Mouse (Mus musculus): ENCODE data around the gene Eml3. TPM values are rescaled to one million over a fixed set of nuclear protein-coding genes. Genes with fewer than 3 reads are reported as not detected.
"Not testable (repeated sequence)": the region's sequence is repeated elsewhere in the genome, so short reads cannot be mapped to it uniquely, and the experiment has no call there.

The Eml3 gene
- polyA plus RNA-seq, 1 experiment from 2014 or later: 21.3 TPM

- Histone ChIP-seq H3K4me1 (replicated peaks) (peaks cover 29% of the 10 kb centered on the region), H3K36me3 (peaks cover 81% of the 10 kb centered on the region), H3K4me3 (peak overlapping the region; percentile 88), H3K9me3 (no peaks in the 10 kb centered on the region), H3K27me3 (ENCODE audit: insufficient read depth, poor library complexity, severe bottlenecking) (no peaks in the 10 kb centered on the region), H3K27ac (peak overlapping the region; percentile 95)
- no peak for DNase-seq (ENCODE audit: low spot score)
- under 1% methylated on average over 8 of the region's 8 CpGs for WGBS
These were observed 38.0 kb downstream of the Eml3 start for GRCm38 (mm10) chr19:8967373-8967743.

GRCm38 (mm10) chr19:8967893-8968292 is 38.5 kb downstream of the Eml3 start:
- WGBS: 4% methylated on average over 9 of the region's 9 CpGs
- H3K27me3 ChIP-seq (ENCODE audit: insufficient read depth, poor library complexity, severe bottlenecking): no peaks in the 10 kb centered on the region
- peak overlapping the region; percentile 88 for H3K4me3 ChIP-seq
- no peak for DNase-seq (ENCODE audit: low spot score)
- peaks cover 81% of the 10 kb centered on the region for H3K36me3 ChIP-seq
- peaks cover 29% of the 10 kb centered on the region for H3K4me1 ChIP-seq (replicated peaks)
- H3K27ac ChIP-seq: peak overlapping the region; percentile 95
- no peaks in the 10 kb centered on the region for H3K9me3 ChIP-seq

GRCm38 (mm10) chr19:8972491-8972890 is 43.1 kb downstream of the Eml3 start:
- Histone ChIP-seq H3K36me3 (peaks cover 93% of the 10 kb centered on the region), H3K4me1 (replicated peaks) (peaks cover 13% of the 10 kb centered on the region)
- DNase-seq (ENCODE audit: low spot score); H3K27me3 ChIP-seq (ENCODE audit: insufficient read depth, poor library complexity, severe bottlenecking); H3K4me3 ChIP-seq; H3K9me3 ChIP-seq; H3K27ac ChIP-seq: not testable (repeated sequence)
- 86% methylated on average over 8 of the region's 8 CpGs for WGBS

- Histone ChIP-seq H3K27me3 (ENCODE audit: insufficient read depth, poor library complexity, severe bottlenecking) (no peaks in the 10 kb centered on the region), H3K9me3 (no peaks in the 10 kb centered on the region), H3K4me3 (no peak overlapping the region), H3K4me1 (replicated peaks) (no peaks in the 10 kb centered on the region; the same call in 1 of the 2 replicates), H3K27ac (no peak overlapping the region), H3K36me3 (peaks cover 100% of the 10 kb centered on the region)
- 95% methylated on average over 1 of the region's 1 CpGs for WGBS
- no peak for DNase-seq (ENCODE audit: low spot score)
These were observed 45.3 kb downstream of the Eml3 start for GRCm38 (mm10) chr19:8974638-8975037.

GRCm38 (mm10) chr19:8975491-8975890 is 46.1 kb downstream of the Eml3 start:
- H3K4me1 ChIP-seq (replicated peaks): peaks cover 1% of the 10 kb centered on the region; the same call in 1 of the 2 replicates
- no peaks in the 10 kb centered on the region for H3K9me3 ChIP-seq
- no peak overlapping the region for H3K27ac ChIP-seq
- 94% methylated on average over 2 of the region's 2 CpGs for WGBS
- no peak overlapping the region for H3K4me3 ChIP-seq
- H3K36me3 ChIP-seq: peaks cover 100% of the 10 kb centered on the region
- no peak for DNase-seq (ENCODE audit: low spot score)
- no peaks in the 10 kb centered on the region for H3K27me3 ChIP-seq (ENCODE audit: insufficient read depth, poor library complexity, severe bottlenecking)

GRCm38 (mm10) chr19:8976535-8976934 is 47.2 kb downstream of the Eml3 start:
- Histone ChIP-seq H3K9me3 (no peaks in the 10 kb centered on the region), H3K27me3 (ENCODE audit: insufficient read depth, poor library complexity, severe bottlenecking) (no peaks in the 10 kb centered on the region), H3K36me3 (peaks cover 98% of the 10 kb centered on the region), H3K27ac (no peak overlapping the region), H3K4me3 (no peak overlapping the region), H3K4me1 (replicated peaks) (peaks cover 7% of the 10 kb centered on the region; the same call in 1 of the 2 replicates)
- peak; percentile 49 for DNase-seq (ENCODE audit: low spot score)
- WGBS: 66% methylated on average over 3 of the region's 3 CpGs

GRCm38 (mm10) chr19:8980771-8981170 is 51.4 kb downstream of the Eml3 start:
- H3K36me3 ChIP-seq: peaks cover 65% of the 10 kb centered on the region
- no peak overlapping the region for H3K4me3 ChIP-seq
- peaks cover under 1% of the 10 kb centered on the region; the same call in 1 of the 2 replicates for H3K27me3 ChIP-seq (ENCODE audit: insufficient read depth, poor library complexity, severe bottlenecking)
- H3K27ac ChIP-seq: no peak overlapping the region
- peaks cover 40% of the 10 kb centered on the region for H3K4me1 ChIP-seq (replicated peaks)
- DNase-seq (ENCODE audit: low spot score): no peak
- no peaks in the 10 kb centered on the region for H3K9me3 ChIP-seq
- 56% methylated on average over 5 of the region's 5 CpGs for WGBS

GRCm38 (mm10) chr19:8981450-8982168 is 52.3 kb downstream of the Eml3 start:
- Histone ChIP-seq H3K4me1 (replicated peaks) (peaks cover 40% of the 10 kb centered on the region), H3K27me3 (ENCODE audit: insufficient read depth, poor library complexity, severe bottlenecking) (peaks cover 8% of the 10 kb centered on the region; the same call in 1 of the 2 replicates), H3K9me3 (no peaks in the 10 kb centered on the region), H3K4me3 (no peak overlapping the region), H3K36me3 (peaks cover 56% of the 10 kb centered on the region), H3K27ac (no peak overlapping the region)
- 87% methylated on average over 2 of the region's 2 CpGs for WGBS
- DNase-seq (ENCODE audit: low spot score): no peak

- Histone ChIP-seq H3K4me3 (no peak overlapping the region), H3K4me1 (replicated peaks) (peaks cover 40% of the 10 kb centered on the region), H3K36me3 (peaks cover 47% of the 10 kb centered on the region), H3K27ac (no peak overlapping the region), H3K27me3 (ENCODE audit: insufficient read depth, poor library complexity, severe bottlenecking) (peaks cover 14% of the 10 kb centered on the region), H3K9me3 (no peaks in the 10 kb centered on the region)
- no peak for DNase-seq (ENCODE audit: low spot score)
- WGBS: 61% methylated on average over 5 of the region's 5 CpGs
These were observed 53.2 kb downstream of the Eml3 start for GRCm38 (mm10) chr19:8982303-8983149.

GRCm38 (mm10) chr19:8983150-8983650 is 53.8 kb downstream of the Eml3 start:
- peaks cover 40% of the 10 kb centered on the region for H3K36me3 ChIP-seq
- H3K9me3 ChIP-seq: no peaks in the 10 kb centered on the region
- WGBS: 53% methylated on average over 4 of the region's 4 CpGs
- peak overlapping the region; percentile 62 for H3K27ac ChIP-seq
- peaks cover 44% of the 10 kb centered on the region for H3K4me1 ChIP-seq (replicated peaks)
- DNase-seq (ENCODE audit: low spot score): no peak
- peaks cover 21% of the 10 kb centered on the region for H3K27me3 ChIP-seq (ENCODE audit: insufficient read depth, poor library complexity, severe bottlenecking)
- H3K4me3 ChIP-seq: peak overlapping the region; percentile 4; the same call in 1 of the 2 replicates

- Histone ChIP-seq H3K9me3 (no peaks in the 10 kb centered on the region), H3K4me3 (peak overlapping the region; percentile 16; the same call in 1 of the 2 replicates), H3K27ac (peak overlapping the region; percentile 62), H3K27me3 (ENCODE audit: insufficient read depth, poor library complexity, severe bottlenecking) (peaks cover 32% of the 10 kb centered on the region), H3K36me3 (peaks cover 29% of the 10 kb centered on the region), H3K4me1 (replicated peaks) (peaks cover 56% of the 10 kb centered on the region)
- DNase-seq (ENCODE audit: low spot score): peak; percentile 73
- 14% methylated on average over 7 of the region's 7 CpGs for WGBS
These were observed 55.0 kb downstream of the Eml3 start for GRCm38 (mm10) chr19:8984255-8984868.

- Histone ChIP-seq H3K36me3 (peaks cover 13% of the 10 kb centered on the region), H3K27ac (no peak overlapping the region), H3K4me1 (replicated peaks) (peaks cover 66% of the 10 kb centered on the region), H3K4me3 (no peak overlapping the region), H3K9me3 (no peaks in the 10 kb centered on the region), H3K27me3 (ENCODE audit: insufficient read depth, poor library complexity, severe bottlenecking) (peaks cover 48% of the 10 kb centered on the region)
- no peak for DNase-seq (ENCODE audit: low spot score)
- WGBS: 84% methylated on average over 5 of the region's 5 CpGs
These were observed 56.5 kb downstream of the Eml3 start for GRCm38 (mm10) chr19:8985891-8986290.
